ENCODE assay signal across 33 mouse cellular contexts in the genomic region with DNA sequence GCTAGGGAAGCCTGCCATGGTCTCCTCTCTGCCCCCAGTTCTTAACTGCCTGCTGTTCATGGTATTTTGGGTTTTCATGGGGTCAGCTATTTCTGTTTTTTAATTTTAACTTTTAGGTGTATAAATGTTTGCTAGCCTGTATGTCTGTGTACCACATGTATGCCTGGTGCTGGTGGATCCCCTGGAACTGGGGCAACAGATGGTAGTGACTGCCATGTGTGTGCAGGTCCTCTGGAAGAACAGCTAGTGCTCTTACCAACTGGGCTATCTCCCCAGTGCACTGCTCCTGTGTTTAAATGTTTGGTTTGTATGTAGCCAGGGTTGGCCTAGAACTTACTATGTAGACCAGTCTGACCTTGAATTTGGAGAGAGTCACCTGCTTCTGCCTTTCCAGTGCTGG. TPM values are rescaled to one million over a fixed set of nuclear protein-coding genes. Genes with fewer than 3 reads are reported as not detected.
"Had no signal": no experiment of that assay in that cellular context is flagged by ENCODE, and none has a peak within 500 bp of the region (broad histone marks: within the 10 kb centered on the region; RNA-seq: fewer than 3 reads in every experiment).

No protein-coding gene starts in this region.

- H3K27ac ChIP-seq: limb, embryonic 10.5 days; limb, embryonic 12.5 days; limb, embryonic 13.5 days; limb, embryonic 15.5 days; liver, embryonic 13.5 days; liver, embryonic 14.5 days; liver, embryonic 15.5 days; lung, embryonic 15.5 days; macrophage; midbrain, embryonic 10.5 days; midbrain, embryonic 12.5 days; midbrain, embryonic 13.5 days; midbrain, embryonic 15.5 days; neural tube, embryonic 12.5 days; neural tube, embryonic 13.5 days had no signal

- H3K9me3 ChIP-seq: limb, embryonic 10.5 days; limb, embryonic 12.5 days; limb, embryonic 13.5 days; limb, embryonic 15.5 days; liver, embryonic 13.5 days; liver, embryonic 15.5 days; lung, embryonic 15.5 days; megakaryocyte, embryonic 14.5 days; midbrain, embryonic 10.5 days; midbrain, embryonic 12.5 days; midbrain, embryonic 13.5 days; midbrain, embryonic 15.5 days; neural tube, embryonic 12.5 days; neural tube, embryonic 13.5 days had no signal

- H3K9ac ChIP-seq: limb, embryonic 12.5 days; limb, embryonic 13.5 days; limb, embryonic 15.5 days; liver, embryonic 13.5 days; liver, embryonic 14.5 days; liver, embryonic 15.5 days; lung, embryonic 14.5 days; lung, embryonic 15.5 days; midbrain, embryonic 12.5 days; midbrain, embryonic 13.5 days; midbrain, embryonic 15.5 days; neural tube, embryonic 12.5 days; neural tube, embryonic 13.5 days had no signal

- H3K4me2 ChIP-seq: limb, embryonic 12.5 days; limb, embryonic 13.5 days; limb, embryonic 15.5 days; liver, embryonic 11.5 days; liver, embryonic 13.5 days; liver, embryonic 15.5 days; lung, embryonic 14.5 days; lung, embryonic 15.5 days; midbrain, embryonic 11.5 days; midbrain, embryonic 12.5 days; midbrain, embryonic 13.5 days; midbrain, embryonic 15.5 days; neural tube, embryonic 12.5 days; neural tube, embryonic 13.5 days had no signal

- H3K4me1 ChIP-seq: limb, embryonic 10.5 days; limb, embryonic 12.5 days; limb, embryonic 13.5 days; midbrain, embryonic 13.5 days; midbrain, embryonic 15.5 days; neural tube, embryonic 12.5 days; neural tube, embryonic 13.5 days had no signal

- DNase-seq: left cerebral cortex, postnatal 4 days; liver; liver, embryonic 13.5 days; lung, adult 18-20 months; lung, adult 2 months; lung, embryonic 14.5 days; lung, postnatal 10 days; lung, postnatal 14 days; lung, postnatal 36 days; lung, postnatal 4 days; midbrain, embryonic 14.5 days had no signal

- H3K36me3 ChIP-seq: midbrain, embryonic 15.5 days had no signal

- ATAC-seq: lung, postnatal 0 days; midbrain, embryonic 13.5 days; midbrain, embryonic 15.5 days; midbrain, embryonic 16.5 days had no signal

- H3K4me3 ChIP-seq: limb, embryonic 10.5 days; limb, embryonic 12.5 days; limb, embryonic 13.5 days; limb, embryonic 15.5 days; liver, embryonic 13.5 days; liver, embryonic 15.5 days; lung, embryonic 15.5 days; megakaryocyte, embryonic 14.5 days; midbrain, embryonic 10.5 days; midbrain, embryonic 12.5 days; midbrain, embryonic 13.5 days; midbrain, embryonic 15.5 days; myocyte; neural tube, embryonic 12.5 days; neural tube, embryonic 13.5 days had no signal

- H3K27me3 ChIP-seq: limb, embryonic 12.5 days; limb, embryonic 13.5 days; limb, embryonic 15.5 days; liver, embryonic 13.5 days; liver, embryonic 15.5 days; lung, embryonic 15.5 days; megakaryocyte, embryonic 14.5 days; midbrain, embryonic 12.5 days; midbrain, embryonic 13.5 days; midbrain, embryonic 15.5 days; neural tube, embryonic 12.5 days; neural tube, embryonic 13.5 days had no signal

RNA-seq across cellular contexts. Expression of a gene that starts 8.5 kb away (rescaled TPM):
- total RNA-seq: monocyte, adult 5-6 weeks had no signal
- polyA plus RNA-seq: liver, adult 2 months; lung, adult 2 months had no signal
